Comparison of ENCODE assay signal across 9 mouse cellular contexts in genomic region chr6:113691084-113691462, GRCm38 (mm10). TPM values are rescaled to one million over a fixed set of nuclear protein-coding genes. Genes with fewer than 3 reads are reported as not detected.
DNase-seq lines count a peak whose midpoint lies in the region; ATAC-seq and TF ChIP-seq lines count a peak whose summit lies in the region.
"Had no signal": no experiment of that assay in that cellular context is flagged by ENCODE, and none has a peak within 500 bp of the region (broad histone marks: within the 10 kb centered on the region; RNA-seq: fewer than 3 reads in every experiment).

No protein-coding gene starts in this region.

- H3K4me1 ChIP-seq in heart, embryonic 16.5 days (ENCODE audit: control insufficient read depth, insufficient read depth, low read length), result peaks cover 18% of the 10 kb centered on the region
- H3K4me1 ChIP-seq in ES-Bruce4 (ENCODE audit: control insufficient read depth, insufficient read depth, low read length), result peaks cover 4% of the 10 kb centered on the region
- H3K4me1 ChIP-seq in erythroblast, embryonic 14.5 days (ENCODE audit: control insufficient read depth), result peaks cover 85% of the 10 kb centered on the region

- peak overlapping the region; percentile 48 for H3K4me2 ChIP-seq in heart, embryonic 16.5 days (ENCODE audit: low read depth, low read length)

- H3K9ac ChIP-seq in heart, embryonic 16.5 days (ENCODE audit: low read length), result peak overlapping the region; percentile 42; the same call in 1 of the 2 replicates
- H3K9ac ChIP-seq in ES-Bruce4 (ENCODE audit: low read depth, poor library complexity, severe bottlenecking), result peak overlapping the region; percentile 41; the same call in 1 of the 2 replicates

- no peak for TF ChIP-seq POLR2A in ES-Bruce4 (IDR thresholded peaks at IDR 0.05; ENCODE audit: insufficient read depth, low read length)

- no peaks in the 10 kb centered on the region for H3K27me3 ChIP-seq in heart, embryonic 16.5 days (ENCODE audit: control insufficient read depth, insufficient read depth, low read length)
- no peaks in the 10 kb centered on the region for H3K27me3 ChIP-seq in ES-Bruce4 (ENCODE audit: control insufficient read depth, insufficient read depth, low read length, poor library complexity, severe bottlenecking)
- H3K27me3 ChIP-seq in erythroblast, embryonic 14.5 days (ENCODE audit: control insufficient read depth), result no peaks in the 10 kb centered on the region

- no peaks in the 10 kb centered on the region for H3K36me3 ChIP-seq in heart, embryonic 16.5 days (ENCODE audit: control insufficient read depth, insufficient read depth)
- no peaks in the 10 kb centered on the region for H3K36me3 ChIP-seq in ES-Bruce4 (ENCODE audit: control insufficient read depth, insufficient read depth, low read length, poor library complexity, severe bottlenecking)
- H3K36me3 ChIP-seq in erythroblast, embryonic 14.5 days (ENCODE audit: control insufficient read depth), result peaks cover 75% of the 10 kb centered on the region

- no peaks in the 10 kb centered on the region for H3K9me3 ChIP-seq in heart, embryonic 16.5 days (replicated peaks; ENCODE audit: control insufficient read depth, low read length)
- H3K9me3 ChIP-seq in ES-Bruce4 (replicated peaks; ENCODE audit: control insufficient read depth, insufficient read depth, low read length, poor library complexity, severe bottlenecking), result no peaks in the 10 kb centered on the region
- H3K9me3 ChIP-seq in erythroblast, embryonic 14.5 days (ENCODE audit: control insufficient read depth, low read length), result no peaks in the 10 kb centered on the region

- WGBS in heart, embryonic 16.5 days, result 66% methylated on average over 4 of the region's 4 CpGs

- peak overlapping the region; percentile 18 for H3K4me3 ChIP-seq in heart, embryonic 16.5 days (ENCODE audit: low read length)
- peak overlapping the region; percentile 15; the same call in 1 of the 2 replicates for H3K4me3 ChIP-seq in ES-Bruce4 (ENCODE audit: low read depth, low read length)
- peak overlapping the region; percentile 71 for H3K4me3 ChIP-seq in erythroblast, embryonic 14.5 days (replicated peaks)

- no peak for DNase-seq in heart, adult 8-10 months (ENCODE audit: low spot score)
- no peak for DNase-seq in left cerebral cortex, adult 9 months (ENCODE audit: low spot score in 2 of 2)
- no peak for DNase-seq in urinary bladder, postnatal 36 days (ENCODE audit: low spot score in 2 of 2)
- DNase-seq in right cerebral cortex, postnatal 25 days, result no peak
- DNase-seq: left cerebral cortex, postnatal 4 days had no signal

- no peak for TF ChIP-seq CTCF in ES-Bruce4 (IDR thresholded peaks at IDR 0.05; ENCODE audit: low read depth, low read length)

- ATAC-seq in heart, embryonic 16.5 days (replicated peaks; ENCODE audit: extremely low read depth, insufficient read depth, low FRiP score), result 0 out of 2 replicates have a peak, but pooled peaks have one; percentile 1
- ATAC-seq in megakaryocyte, adult 5-6 weeks (ENCODE audit: poor library complexity, severe bottlenecking), result peak; percentile 64

- H3K27ac ChIP-seq in heart, embryonic 16.5 days (ENCODE audit: low read length), result peak overlapping the region; percentile 77
- peak overlapping the region; percentile 82 for H3K27ac ChIP-seq in ES-Bruce4 (ENCODE audit: insufficient read depth, low read length)

- no peak for TF ChIP-seq EP300 in ES-Bruce4 (IDR thresholded peaks at IDR 0.05; ENCODE audit: insufficient read depth, low read depth, low read length)

RNA-seq across cellular contexts. Expression of gene Tatdn2, which starts 5.8 kb away (rescaled TPM):
- polyA plus RNA-seq in heart, embryonic 16.5 days (2015; fragmentation: Nextera tagmentation; extraction: Ambion mirVana), result 0.49 and 0.74 TPM in 2 replicates
- 10 to 100 TPM; 65.8 to 83.6 (median 69.8) TPM for total RNA-seq in heart, adult 8-10 months (2022)
- 39.7 and 42.2 TPM in 2 replicates for polyA plus RNA-seq in ES-Bruce4 (2011; ENCODE audit: insufficient read depth, insufficient read length, low read depth, missing spikeins)
- 2.5 and 3.3 TPM in 2 replicates for polyA plus RNA-seq in erythroblast, embryonic 14.5 days (2012)
- total RNA-seq in megakaryocyte, adult 5-6 weeks (2015), result 22.5 and 23.2 TPM in 2 replicates
- total RNA-seq in megakaryocyte, adult 5-6 weeks (2017), result 107 and 126 TPM in 2 replicates

RNA-seq across cellular contexts. Expression of gene Ghrl, which starts 28.6 kb away (rescaled TPM):
- 0.17 and 0.30 TPM in 2 replicates for polyA plus RNA-seq in heart, embryonic 16.5 days (2015; fragmentation: Nextera tagmentation; extraction: Ambion mirVana)
- not detected for total RNA-seq in heart, adult 8-10 months (2022)
- 2.0 TPM in 1 of 2 replicates, not detected in the other for polyA plus RNA-seq in ES-Bruce4 (2011; ENCODE audit: insufficient read depth, insufficient read length, low read depth, missing spikeins)
- not detected in 2 replicates for polyA plus RNA-seq in erythroblast, embryonic 14.5 days (2012)
- 1.1 and 4.4 TPM in 2 replicates for total RNA-seq in megakaryocyte, adult 5-6 weeks (2015)
- 0.26 TPM in 1 of 2 replicates, not detected in the other for total RNA-seq in megakaryocyte, adult 5-6 weeks (2017)
- total RNA-seq: left cerebral cortex, postnatal 4 days had no signal

RNA-seq across cellular contexts. Expression of gene Sec13, which starts 49.5 kb away (rescaled TPM):
- 187 TPM in 2 replicates for polyA plus RNA-seq in heart, embryonic 16.5 days (2015; fragmentation: Nextera tagmentation; extraction: Ambion mirVana)
- 10 to 100 TPM; 68.8 to 72.3 (median 71.1) TPM for total RNA-seq in heart, adult 8-10 months (2022)
- polyA plus RNA-seq in ES-Bruce4 (2011; ENCODE audit: insufficient read depth, insufficient read length, low read depth, missing spikeins), result 97.2 and 104 TPM in 2 replicates
- polyA plus RNA-seq in erythroblast, embryonic 14.5 days (2012), result 2.9 and 4.5 TPM in 2 replicates
- total RNA-seq in megakaryocyte, adult 5-6 weeks (2015), result 96.8 and 102 TPM in 2 replicates
- total RNA-seq in megakaryocyte, adult 5-6 weeks (2017), result 103 and 116 TPM in 2 replicates

RNA-seq across cellular contexts. Expression of gene Irak2, which starts 52.8 kb away (rescaled TPM):
- polyA plus RNA-seq in heart, embryonic 16.5 days (2015; fragmentation: Nextera tagmentation; extraction: Ambion mirVana), result 5.0 and 5.5 TPM in 2 replicates
- total RNA-seq in heart, adult 8-10 months (2022), result 10 to 100 TPM in 2 of 4 experiments, 1 to 10 TPM in 2; 8.1 to 13.5 (median 10.6) TPM
- polyA plus RNA-seq in ES-Bruce4 (2011; ENCODE audit: insufficient read depth, insufficient read length, low read depth, missing spikeins), result 6.6 and 10.1 TPM in 2 replicates
- 13.6 and 15.2 TPM in 2 replicates for polyA plus RNA-seq in erythroblast, embryonic 14.5 days (2012)
- 22.5 and 25.3 TPM in 2 replicates for total RNA-seq in megakaryocyte, adult 5-6 weeks (2015)
- 63.1 and 83.2 TPM in 2 replicates for total RNA-seq in megakaryocyte, adult 5-6 weeks (2017)

Comparison
In these comparisons a context has a peak if more than half of its experiments do, and no peak if none do; other contexts are left out.
1. H3K4me3 ChIP-seq: peak in every context shown above with its lines; median percentile 71 in erythroblast, embryonic 14.5 days; 18 in heart, embryonic 16.5 days; 15 in ES-Bruce4.
2. RNA of gene Sec13, which starts 49.5 kb away (polyA plus RNA-seq): 187 TPM in heart, embryonic 16.5 days and 97.2 to 104 TPM in ES-Bruce4; 2.9 to 4.5 TPM in erythroblast, embryonic 14.5 days; every median in the first group is over 10 times any median in the second.